Mouse (Mus musculus): ENCODE measurements around the gene Itgb7. TPM values are rescaled to one million over a fixed set of nuclear protein-coding genes. Genes with fewer than 3 reads are reported as not detected.
"Not testable (repeated sequence)": the region's sequence is repeated elsewhere in the genome, so short reads cannot be mapped to it uniquely, and the experiment has no call there.

Gene Itgb7
- total RNA-seq, 2 experiments from 2014 or later = 0.69 to 1.3 TPM

DNA sequence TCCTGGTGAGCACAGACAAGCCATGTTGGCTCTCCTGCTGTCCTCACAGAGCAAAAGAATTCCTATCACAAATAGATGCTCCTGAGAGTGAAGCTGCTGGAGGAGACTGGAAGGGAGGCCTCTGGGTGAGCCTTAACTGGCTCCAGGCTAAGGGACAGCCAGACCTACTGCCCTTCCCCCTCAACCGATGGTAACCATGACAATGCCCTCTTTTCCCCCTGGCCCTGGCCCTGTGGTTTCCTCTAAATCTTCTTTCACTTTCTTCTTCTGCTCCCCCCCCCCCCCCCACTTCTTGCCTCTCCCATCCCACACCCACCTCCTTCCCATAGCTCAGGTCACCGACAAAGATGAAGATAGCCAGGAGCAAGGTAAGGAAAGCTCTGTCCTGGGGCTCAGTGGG lies 2.2 kb upstream of the Itgb7 start:
- intact Hi-C loops (cut with DNase I) = no loop called here

DNA sequence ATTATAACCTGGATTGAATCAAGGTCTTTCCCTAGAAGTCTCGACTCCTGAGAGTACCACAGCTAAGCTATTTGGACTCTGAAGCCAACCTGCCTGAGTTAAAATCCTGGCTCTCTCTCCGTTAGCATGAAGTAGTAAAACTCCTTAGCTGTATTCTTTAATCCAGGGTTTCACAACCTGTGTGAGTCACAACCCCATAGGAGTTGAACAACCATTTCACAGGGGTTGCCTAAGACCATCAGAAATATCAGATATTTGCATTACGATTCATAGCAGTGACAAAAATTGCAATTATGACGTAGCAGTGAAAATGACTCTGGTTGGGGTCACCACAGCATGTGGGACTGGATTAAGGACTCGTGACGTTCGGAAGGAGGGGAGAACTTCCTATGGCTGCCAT lies 1.0 kb upstream of the Itgb7 start:
- DNase-seq = no peak
- intact Hi-C loops (cut with DNase I) = no loop called here

More for the DNA sequence above, 2.2 kb upstream of the Itgb7 start:
- DNase-seq = no peak

DNA sequence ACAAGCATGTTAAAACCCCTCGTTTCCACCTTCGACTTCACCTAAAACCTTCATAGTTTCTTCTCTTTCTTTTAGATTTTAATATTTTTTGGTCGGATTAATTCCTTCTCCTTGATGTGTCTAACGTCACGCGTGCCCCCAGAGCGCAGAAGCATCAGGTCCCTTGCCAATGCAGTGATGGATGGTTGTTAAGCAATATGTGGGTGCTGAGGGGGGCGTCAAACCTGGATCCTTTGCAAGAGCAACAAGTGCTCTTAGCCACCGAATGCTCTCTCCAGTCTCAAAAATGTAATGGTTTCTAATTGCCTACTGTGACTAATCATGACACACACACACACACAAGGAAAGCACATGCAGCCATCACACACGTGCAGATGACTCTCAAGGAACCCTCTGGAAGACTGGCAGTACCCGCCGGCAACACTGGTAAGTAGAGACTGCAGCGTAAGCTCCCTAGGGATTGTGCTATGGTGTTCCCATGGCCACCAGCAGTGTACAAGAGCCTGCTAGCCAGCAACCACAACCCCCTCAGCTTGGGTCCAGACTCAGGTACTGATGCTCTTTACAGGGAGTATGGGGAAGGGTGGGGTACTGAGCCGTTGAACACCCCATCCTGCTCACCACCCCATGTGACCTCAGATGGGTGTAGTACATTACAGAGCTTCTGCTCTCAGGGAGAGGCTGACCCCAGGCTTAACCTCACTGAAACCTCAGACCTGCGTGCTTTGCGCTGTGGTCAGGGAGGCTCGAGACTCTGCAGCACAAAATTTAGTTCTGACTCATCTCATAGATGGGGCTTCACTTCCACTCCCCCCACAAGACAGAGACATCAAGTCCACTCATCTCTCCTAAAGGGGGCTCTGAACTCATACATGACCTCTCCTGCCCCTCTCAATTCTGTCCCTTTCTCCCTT lies 1.1 kb downstream of the Itgb7 start:
- intact Hi-C loops (cut with DNase I) = no loop called here
- no peak for DNase-seq

DNA sequence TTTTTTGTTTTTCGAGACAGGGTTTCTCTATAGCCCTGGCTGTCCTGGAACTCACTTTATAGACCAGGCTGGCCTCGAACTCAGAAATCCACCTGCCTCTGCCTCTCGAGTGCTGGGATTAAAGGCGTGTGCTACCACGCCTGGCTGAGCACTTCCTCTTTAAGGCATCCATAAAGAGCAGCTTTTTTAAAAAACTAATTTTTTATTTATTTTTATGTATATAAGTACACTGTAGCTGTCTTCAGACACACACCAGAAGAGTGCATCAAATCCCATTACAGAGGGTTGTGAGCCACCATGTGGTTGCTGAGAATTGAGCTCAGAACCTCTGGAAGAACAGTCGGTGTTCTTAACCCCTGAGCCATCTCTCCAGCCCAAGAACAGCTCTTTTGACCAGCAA lies 6.1 kb downstream of the Itgb7 start:
- DNase-seq; intact Hi-C loops (cut with DNase I): not testable (repeated sequence)

DNA sequence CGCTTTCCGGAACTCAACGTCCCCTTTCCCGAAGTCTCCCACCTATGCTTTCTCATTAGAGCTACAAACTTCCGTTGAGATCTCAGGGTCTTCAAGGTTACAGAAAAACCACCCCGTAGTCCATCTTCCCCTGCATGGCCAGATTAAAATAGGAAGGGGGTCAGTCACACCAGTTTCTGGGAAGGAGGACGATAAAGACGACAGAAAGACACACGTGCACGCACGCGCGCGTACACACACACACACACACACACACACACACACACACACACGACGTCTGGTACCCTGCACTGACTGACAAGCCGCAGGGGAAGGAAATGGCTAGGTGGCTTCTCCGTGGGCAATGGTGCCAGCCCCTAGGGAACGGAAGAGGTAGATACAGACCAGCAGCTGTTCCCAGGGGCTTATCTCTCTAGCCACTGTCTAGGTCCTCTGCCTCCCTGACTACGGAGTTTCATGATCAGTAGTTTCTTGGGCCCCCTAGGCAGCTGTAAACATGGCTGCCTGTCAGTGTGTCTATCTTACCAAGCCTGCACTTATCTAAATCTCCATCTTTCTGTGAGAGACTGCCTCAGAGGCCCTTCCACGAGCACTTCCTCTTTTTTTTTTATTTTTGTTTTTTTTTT lies 6.6 kb downstream of the Itgb7 start:
- DNase-seq = no peak
- intact Hi-C loops (cut with DNase I) = loop anchor here (1.0 kb wide), 1 partner anchor 47 kb away; no protein-coding TSS in a partner anchor

DNA sequence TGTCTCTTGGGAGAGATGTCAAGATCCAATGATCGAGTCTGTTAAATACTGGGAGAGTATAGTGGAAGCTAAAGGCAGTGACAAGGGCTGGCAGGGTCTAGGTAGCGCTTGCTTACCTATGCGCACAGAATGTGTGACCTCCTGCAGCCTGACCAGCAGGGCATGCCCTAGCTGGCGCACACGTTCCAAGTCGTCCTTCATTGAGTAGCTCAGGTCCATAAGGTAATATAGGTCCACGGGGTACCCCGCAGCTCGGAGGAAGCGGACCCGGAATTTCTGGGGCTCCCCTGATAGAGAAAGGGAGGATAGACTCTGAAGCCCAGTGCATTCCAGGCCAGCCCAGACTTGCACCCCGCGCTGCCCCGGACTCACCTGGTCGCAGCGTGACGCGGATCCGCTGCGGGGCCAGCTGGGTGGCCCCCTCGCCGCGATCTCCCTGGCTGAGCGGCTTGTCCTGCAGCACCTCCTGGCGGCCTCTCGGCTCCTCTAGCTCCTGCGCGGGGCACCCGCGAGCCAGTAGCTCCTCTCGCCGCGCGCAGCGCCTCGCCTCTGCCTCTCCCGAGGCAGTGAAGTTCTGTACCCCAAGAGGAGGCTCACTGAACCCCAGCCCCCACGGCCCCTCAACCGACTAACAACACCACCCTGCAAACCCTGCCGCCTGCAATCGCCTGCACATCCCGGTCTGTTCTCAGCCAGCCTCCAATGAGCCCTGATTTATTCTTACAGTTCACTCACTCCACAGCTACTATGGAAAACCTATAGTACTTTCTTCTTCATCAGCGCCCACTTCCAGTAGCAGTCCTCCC lies 7.4 kb downstream of the Itgb7 start:
- DNase-seq = peak; percentile 69 to 70
- intact Hi-C loops (cut with DNase I) = loop anchor here (1.0 kb wide), 1 partner anchor 46 kb away; no protein-coding TSS in a partner anchor

DNA sequence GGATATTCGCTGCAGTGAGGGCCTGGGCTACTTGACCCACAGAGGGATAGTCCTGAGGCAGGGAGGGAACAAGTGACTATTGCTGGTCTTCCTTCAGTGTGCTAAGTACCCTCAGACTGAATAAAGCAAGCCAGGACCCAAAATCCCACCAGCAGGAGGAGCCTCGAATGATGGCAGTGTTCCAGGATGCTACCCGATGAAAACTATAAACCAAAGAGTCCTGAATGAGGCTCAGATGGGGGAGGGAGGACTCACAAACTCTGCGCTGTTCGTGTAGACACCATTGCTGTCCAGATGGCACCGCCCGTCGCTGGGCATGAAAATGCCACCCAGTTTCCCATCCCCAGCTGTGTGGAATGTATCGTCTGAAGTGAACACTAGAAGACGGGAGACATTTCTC lies 9.4 kb downstream of the Itgb7 start:
- DNase-seq = no peak
- intact Hi-C loops (cut with DNase I) = no loop called here

DNA sequence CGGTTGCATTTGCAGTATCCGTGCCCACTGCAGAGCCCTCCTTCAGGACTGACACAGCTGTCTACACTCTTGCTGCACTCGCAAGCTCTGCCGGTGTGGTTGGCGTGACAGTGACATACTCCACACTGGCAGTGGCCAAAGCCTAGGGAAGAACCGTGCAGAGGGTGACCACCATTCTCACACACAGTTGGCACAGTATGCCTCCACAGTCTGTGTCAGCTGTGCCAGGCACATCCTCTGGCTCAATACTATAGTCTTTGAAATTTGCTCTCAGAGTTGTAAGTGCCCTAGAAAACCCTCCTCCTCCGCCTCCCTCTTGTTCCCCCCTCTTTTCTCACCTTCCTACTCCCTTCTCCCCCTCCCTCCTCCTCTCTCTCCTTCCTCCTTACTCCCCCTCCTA lies 14.4 kb downstream of the Itgb7 start:
- intact Hi-C loops (cut with DNase I) = no loop called here
- no peak for DNase-seq

DNA sequence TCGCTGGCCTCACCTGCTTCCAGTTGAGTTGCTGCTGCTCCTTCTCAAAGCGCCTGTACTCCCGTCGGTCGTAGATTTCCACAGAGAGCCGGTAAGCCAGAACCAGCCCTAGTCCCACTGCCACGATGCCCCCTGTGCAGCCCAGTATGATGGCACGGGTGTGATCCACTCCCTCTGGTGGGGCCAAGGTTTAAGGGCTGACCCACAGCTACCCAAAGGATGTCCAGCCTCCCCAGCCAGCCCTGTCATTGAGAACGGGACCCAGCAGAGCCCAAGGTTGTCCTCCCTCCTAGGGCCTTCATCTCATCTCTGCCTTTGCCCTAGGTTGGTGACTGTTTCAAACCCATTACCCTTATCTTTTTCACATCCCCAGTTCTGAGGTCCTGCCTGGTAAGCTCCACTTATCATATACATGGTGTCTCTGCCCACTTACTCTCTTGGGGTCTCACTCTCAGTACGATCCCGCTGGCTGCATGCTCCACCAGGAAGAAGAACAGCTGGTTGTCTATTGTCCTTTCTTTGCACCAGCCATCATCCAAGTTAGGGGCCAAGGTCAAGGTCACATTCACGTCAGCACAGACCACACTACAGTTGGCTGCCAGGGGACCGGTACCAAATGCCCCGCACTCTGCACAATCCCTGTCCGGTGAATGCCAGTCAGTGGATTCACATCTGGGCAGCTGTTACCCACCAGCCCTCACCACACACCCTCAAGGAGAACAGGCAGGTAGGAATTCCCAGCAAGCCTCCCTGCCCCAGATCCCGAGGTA lies 15.1 kb downstream of the Itgb7 start:
- intact Hi-C loops (cut with DNase I) = no loop called here
- DNase-seq = no peak

DNA sequence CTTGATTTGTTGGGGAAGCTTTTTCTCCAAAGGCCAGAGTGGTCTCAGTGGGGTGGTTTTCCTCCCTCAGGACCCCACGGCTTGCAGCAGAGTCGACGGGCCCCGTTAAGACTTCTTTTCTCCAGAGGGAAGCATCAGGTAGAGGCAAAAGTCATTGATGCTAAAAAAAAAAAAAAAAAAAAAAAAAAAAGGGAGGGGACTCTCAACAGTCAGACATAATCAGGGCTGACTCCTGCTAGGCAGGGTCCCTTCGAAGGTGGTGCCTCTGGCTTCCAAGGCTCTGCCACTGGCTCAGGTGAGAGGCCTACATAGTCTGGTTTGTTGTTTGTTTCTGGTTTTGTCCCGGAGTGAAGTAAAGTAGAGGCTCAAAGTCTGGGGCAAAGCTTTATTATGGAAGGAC lies 16.1 kb downstream of the Itgb7 start:
- intact Hi-C loops (cut with DNase I) = no loop called here
- DNase-seq = no peak

DNA sequence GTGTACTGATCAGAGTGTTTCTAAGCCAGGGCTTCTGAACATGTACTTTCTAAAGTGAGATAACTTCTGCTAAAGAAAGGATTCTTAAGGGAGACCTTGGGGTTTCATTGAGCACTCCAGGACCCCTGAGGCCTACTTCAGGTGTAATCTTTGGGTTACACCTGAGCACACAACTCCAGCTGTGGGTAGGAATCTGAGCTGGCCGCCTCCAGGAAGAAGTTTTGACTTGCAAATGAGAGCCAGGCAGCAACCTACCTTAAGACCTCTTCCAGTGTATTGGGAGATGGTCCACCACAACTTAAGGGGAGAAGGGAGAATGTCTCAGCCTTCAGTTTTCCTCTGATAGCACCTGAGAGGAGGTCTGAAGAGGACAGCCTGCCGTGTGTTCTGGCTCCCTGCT lies 17.6 kb downstream of the Itgb7 start:
- no peak for DNase-seq
- intact Hi-C loops (cut with DNase I) = no loop called here

DNA sequence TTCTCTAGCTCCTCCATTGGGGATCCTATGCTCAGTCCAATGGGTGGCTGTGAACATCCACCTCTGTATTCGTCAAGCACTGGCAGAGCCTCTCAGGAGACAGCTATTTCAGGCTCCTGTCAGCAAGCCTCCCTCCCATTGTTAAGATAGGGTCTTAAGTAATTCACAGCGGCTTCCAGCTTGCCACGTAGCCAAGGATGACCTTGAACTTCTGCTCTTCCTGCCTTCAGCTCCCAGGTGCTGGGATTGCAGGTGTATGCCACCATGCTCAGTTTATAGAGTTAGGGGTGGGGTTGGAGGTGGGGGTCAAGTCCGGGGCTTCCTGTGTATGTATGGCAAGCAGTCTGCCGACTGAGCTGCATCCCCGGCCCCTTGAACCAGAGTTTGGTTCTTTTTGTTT lies 19.8 kb downstream of the Itgb7 start:
- intact Hi-C loops (cut with DNase I) = no loop called here

DNA sequence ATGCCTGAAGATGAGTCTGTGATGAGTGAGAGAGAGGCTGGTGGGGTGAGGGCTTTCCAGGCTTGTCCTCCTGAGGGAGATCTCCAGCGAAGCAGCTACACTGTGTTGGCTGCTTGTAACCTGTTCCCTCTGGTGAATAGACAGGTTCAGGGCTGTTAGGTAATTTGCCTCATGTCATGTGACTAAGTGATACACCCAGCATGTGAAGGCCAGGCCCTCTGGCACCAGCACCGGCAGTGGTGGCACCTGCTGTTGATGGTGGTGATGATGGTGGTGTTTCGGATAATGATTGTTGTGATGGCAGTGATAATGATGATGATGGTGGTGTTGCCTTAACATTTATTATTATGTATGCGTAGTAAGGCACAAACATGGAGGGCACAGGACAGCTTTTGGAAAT lies 20.9 kb downstream of the Itgb7 start:
- intact Hi-C loops (cut with DNase I) = no loop called here
- DNase-seq = no peak

More for the DNA sequence above, 19.8 kb downstream of the Itgb7 start:
- no peak for DNase-seq

DNA sequence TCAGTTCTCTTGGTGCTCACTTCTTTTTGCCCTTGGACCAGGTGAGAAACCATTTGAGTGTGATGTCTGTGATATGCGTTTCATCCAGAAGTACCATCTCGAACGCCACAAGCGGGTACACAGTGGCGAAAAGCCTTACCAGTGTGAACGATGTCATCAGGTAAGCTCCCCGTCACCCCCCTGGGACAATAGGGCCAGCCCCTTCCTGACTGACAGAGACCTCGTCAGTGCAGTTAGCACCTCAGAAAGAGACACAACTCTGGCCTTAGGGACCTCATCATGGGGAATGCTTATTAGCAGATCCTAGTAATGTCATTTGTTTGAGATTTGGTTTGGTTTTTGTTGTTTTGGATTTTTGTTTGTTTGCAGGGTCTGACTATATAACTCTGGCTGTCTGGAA lies 22.6 kb downstream of the Itgb7 start:
- no peak for DNase-seq
- intact Hi-C loops (cut with DNase I) = no loop called here

DNA sequence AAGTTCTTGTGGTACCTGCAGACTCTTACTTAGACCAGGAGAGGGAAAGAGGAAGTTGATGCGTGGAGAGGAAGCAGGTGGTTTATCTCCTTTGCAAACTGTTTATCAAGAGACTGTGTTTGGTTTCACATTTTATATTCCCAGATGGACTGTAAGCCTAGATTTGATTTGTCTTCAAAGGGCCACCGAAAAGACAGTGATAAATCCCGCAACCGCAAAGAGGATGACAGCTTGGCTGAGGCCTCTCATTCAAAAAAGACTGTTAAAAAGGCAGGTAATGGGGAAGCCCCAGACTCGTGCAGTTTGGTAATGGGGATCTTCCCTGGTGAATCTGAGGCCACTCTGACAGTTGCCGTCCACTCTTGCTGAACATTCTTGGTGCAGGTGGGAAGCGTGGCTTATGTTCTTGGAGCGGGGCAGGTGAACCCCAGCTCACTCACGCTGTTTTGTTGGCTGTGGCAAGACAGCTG lies 23.6 kb downstream of the Itgb7 start:
- DNase-seq = no peak

DNA sequence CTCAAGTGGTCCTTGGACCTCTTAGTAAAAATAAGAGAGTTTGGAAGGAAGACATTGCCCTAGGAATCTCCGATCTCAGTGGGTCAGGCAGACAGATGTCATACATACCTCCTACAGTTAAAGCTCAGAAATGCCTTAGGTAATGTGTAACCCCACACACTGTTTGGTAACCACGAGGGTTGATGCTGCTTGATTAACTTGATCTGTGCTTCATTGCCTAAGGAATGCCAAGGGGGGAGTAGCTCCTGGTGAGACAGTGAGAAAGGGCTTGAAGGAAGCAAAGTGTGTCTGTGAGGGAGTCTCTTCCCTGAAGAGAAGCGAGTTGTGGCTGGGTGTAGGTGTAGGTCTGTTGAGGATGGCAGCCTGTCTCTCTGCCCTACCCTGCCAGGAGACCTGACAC lies 24.4 kb downstream of the Itgb7 start:
- DNase-seq = no peak
- intact Hi-C loops (cut with DNase I) = no loop called here

More for the DNA sequence above, 23.6 kb downstream of the Itgb7 start:
- intact Hi-C loops (cut with DNase I) = no loop called here

DNA sequence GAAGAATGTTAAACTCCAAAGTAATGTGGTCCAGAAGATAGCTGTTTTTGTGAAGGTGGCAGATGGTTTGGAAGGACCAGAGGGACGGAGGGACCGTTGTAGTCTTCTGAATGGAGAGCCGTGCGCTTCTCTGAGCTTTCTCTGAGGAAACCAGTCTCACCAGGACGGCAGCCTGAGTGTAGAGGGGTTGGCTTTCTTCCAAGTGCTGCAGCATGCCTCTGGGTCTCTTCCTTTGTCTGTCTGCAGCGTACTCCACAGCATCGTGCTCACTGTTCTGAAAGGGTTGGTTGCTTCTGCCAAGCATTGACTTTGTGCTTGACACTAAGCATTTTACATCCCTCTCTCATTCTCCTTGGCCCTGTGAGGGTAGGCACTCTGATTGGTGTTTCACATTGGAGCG lies 26.0 kb downstream of the Itgb7 start:
- intact Hi-C loops (cut with DNase I) = no loop called here

DNA sequence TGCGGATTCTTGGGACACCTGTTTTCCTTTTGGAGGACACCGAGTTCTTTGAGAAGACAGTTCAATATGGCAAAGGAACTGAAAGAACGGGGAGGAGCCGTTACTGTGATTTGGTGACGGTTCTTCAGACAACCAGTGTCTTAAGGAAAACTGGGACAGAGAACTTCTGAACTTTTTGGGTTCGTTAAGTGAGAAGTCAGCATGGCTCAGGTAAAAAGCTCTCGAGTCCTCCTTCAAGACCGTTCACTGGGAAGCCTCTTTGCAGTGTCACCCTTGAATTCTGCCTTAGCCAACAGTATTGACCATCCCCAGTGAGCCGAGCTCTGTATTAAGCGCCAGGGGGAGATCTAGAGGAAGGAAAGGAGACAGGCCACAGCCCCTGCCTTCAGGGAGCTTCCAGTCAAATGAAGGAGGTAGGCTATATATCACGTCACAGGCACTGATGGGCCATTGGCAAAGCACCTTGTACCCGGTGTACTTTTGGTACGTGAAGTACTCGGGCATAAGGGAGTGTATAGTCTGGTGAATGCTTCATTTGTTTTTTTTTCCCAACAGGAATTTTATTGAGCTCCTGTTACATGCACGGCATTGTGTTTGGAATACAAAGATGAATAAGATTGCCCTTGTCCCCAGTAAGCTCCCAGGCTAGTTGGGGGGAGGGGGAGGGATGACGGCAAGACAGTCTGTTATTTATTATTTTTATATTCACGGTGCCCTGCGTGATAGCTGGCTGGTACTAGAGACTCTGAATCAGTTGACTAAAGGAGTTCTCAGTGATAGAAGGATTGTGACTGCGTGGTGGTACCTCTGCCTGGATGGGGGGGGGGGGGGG lies 26.9 kb downstream of the Itgb7 start, which contains the start of gene Csad:
TSS of gene Csad (minus strand) at position 51 of the 832 bp plus-strand sequence.
- intact Hi-C loops (cut with DNase I) = no loop called here
- no peak for DNase-seq

More for the DNA sequence above, 26.0 kb downstream of the Itgb7 start:
- no peak for DNase-seq

DNA sequence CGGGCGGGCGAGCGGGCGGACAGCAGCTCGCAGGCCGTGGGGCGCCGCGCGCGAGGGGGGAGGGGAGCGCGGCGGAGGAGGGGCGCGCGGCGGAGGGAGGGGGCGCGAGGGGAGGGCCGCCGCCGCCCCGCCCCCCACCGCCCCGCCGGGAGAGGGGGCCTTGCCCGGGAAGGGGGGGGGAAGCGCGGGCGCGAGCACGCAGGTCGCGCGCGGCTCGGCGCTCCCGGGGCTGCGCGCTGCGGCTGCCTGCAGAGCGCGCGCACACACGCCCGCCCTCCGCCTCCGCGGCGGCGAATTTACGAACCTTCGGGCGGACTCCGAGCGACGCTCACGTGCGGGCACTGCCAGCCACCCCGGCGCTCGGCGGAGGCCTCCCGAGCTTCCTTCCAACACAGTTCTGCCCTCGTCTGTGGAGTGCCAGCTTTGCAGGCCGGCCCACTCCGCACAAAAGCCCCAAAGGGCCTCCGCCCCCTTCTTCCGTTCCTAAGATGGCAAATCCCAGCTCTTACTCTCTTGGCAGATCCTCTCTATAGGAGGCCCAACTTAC lies 27.8 kb downstream of the Itgb7 start:
- intact Hi-C loops (cut with DNase I) = no loop called here

More for the DNA sequence above, 27.8 kb downstream of the Itgb7 start:
- peak; percentile 54 for DNase-seq

Measured in gastrocnemius, postnatal 36 days (tissue).